Mouse (Mus musculus) stomach, postnatal 0 days (tissue): ENCODE measurements at regions not wholly inside any gene's neighbourhood (a gene's known extent, or its start where the extent isn't known, plus 50 kb on each side); places are given as distances from the start of the nearest gene placed in this dataset.

Experiments used
- ATAC-seq: fragments of 200-750 bp; cut with Nextera tagmentation; 2 replicates; pipeline ENCODE4 v1.8.0; 2017; ENCODE audit not compliant: low FRiP score, low TSS enrichment
- DNase-seq: peaks from one replicate; pipeline ENCODE4 v3.0.0-alpha.2; 2016; ENCODE audit warnings: low spot score
- H3K27ac ChIP-seq: fragments of 300-500 bp; sonication (generic); replicated peaks from 2 replicates; pipeline ENCODE4 v1.5.1; 2014; ENCODE audit warnings: mild to moderate bottlenecking, control low read depth
- H3K27me3 ChIP-seq: fragments of 300-500 bp; sonication (generic); 2 replicates; pipeline ENCODE4 v1.6.1; 2014; ENCODE audit warnings: low read length; ENCODE audit not compliant: control insufficient read depth, insufficient read depth
- H3K36me3 ChIP-seq: fragments of 300-500 bp; sonication (generic); 2 replicates; pipeline ENCODE4 v1.6.1; 2014; ENCODE audit warnings: low read length, mixed read lengths; ENCODE audit not compliant: control insufficient read depth, insufficient read depth
- H3K4me1 ChIP-seq: fragments of 300-500 bp; sonication (generic); replicated peaks from 2 replicates; pipeline ENCODE4 v1.6.1; 2014; ENCODE audit warnings: antibody characterized with exemption; ENCODE audit not compliant: control insufficient read depth, insufficient read depth
- H3K4me2 ChIP-seq: fragments of 300-500 bp; sonication (generic); replicated peaks from 2 replicates; pipeline ENCODE4 v1.6.1; 2014; ENCODE audit warnings: low read depth, mild to moderate bottlenecking, control low read depth, moderate library complexity
- H3K4me3 ChIP-seq: fragments of 300-500 bp; sonication (generic); 2 replicates; pipeline ENCODE4 v1.5.1; 2014; ENCODE audit warnings: low read depth, low read length, control low read depth
- H3K9ac ChIP-seq: fragments of 300-500 bp; sonication (generic); 2 replicates; pipeline ENCODE4 v1.6.1; 2014; ENCODE audit warnings: mild to moderate bottlenecking, low read length, control low read depth, mixed read lengths
- H3K9me3 ChIP-seq: fragments of 300-500 bp; sonication (generic); 2 replicates; pipeline ENCODE4 v1.6.1; 2016; ENCODE audit warnings: low read length; ENCODE audit not compliant: control insufficient read depth
- CTCF ChIP-seq: IDR thresholded peaks from 2 replicates; pipeline ENCODE4 v1.5.1; 2016; ENCODE audit warnings: antibody characterized with exemption, low read depth, mild to moderate bottlenecking, moderate library complexity
- EP300 ChIP-seq: optimal IDR thresholded peaks from 2 replicates; pipeline ENCODE3; 2016; ENCODE audit warnings: antibody characterized with exemption
- WGBS: fragments of 180-500 bp; shearing (Covaris S2); extraction: QIAGEN DNeasy Blood & Tissue Kit; methylation state at CpG from one replicate; pipeline ENCODE4 v1.1.7; 2014; 5-methylcytosine and 5-hydroxymethylcytosine counted together

DNA sequence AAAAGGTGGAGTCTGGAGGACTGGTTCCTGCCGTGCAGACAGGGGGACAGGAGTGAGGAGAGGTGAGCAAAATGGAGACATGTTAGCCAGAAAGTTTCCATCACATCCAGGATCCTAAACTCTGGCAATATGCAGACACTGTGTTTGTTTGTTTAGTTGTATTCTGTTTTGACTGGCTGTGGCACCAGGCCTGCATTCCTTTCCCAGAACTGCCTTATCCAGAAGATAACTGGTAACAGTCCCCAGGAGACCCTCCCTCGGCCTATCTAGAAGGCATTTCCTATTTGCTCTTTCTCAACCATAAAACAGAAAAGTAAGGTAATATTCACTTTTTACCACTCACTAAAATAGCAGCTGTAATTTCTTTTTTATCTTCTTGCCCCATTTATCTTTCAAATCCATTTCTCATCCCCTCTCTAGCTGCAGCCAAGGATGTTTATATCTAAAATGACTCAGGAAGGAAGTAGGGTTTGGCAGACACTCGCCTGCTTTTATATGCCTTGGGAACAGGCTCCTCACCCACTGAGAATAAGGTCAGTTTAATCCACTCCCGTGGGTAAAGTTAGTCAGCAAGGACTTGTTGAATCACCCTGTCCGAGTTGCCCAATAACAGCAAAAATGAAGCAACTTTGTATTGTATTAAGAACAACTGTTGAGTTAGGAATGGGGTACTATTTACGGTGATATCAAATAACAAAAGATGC is 283.0 kb upstream of the Tank start:
- 33% methylated on average over 6 of the region's 6 CpGs for WGBS
- Histone ChIP-seq H3K36me3 (no peaks in the 10 kb centered on the region), H3K4me2 (no peak overlapping the region), H3K4me3 (no peak overlapping the region), H3K9ac (no peak overlapping the region), H3K4me1 (no peaks in the 10 kb centered on the region), H3K27ac (peak overlapping the region; percentile 53; the same call in 1 of the 2 replicates), H3K27me3 (no peaks in the 10 kb centered on the region), H3K9me3 (no peaks in the 10 kb centered on the region)
- TF ChIP-seq CTCF (no peak), EP300 (no peak)
- ATAC-seq (no peak), DNase-seq (no peak)

DNA sequence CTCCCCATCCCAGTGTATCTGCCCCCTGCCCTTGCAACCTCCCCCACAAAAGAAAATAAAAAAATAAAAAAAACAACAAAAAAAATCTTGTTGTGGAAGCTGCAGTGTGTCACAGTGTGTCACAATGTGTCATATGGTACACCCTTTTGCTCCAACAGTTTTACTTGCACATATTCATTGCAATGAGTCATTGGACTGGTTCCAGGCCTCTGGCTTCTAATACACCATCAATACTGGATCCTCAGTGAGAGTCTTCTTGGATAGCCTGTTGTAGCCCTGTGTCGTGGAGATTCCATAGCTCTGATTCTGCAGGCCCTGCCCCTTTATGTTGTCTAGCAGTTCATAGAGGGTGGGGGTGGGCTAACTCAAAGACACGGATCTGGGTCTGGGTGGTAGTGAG is 290.1 kb upstream of the Tank start:
- Histone ChIP-seq H3K9me3 (no peaks in the 10 kb centered on the region), H3K27me3 (no peaks in the 10 kb centered on the region), H3K27ac (no peak overlapping the region), H3K9ac (no peak overlapping the region), H3K4me3 (no peak overlapping the region), H3K4me1 (no peaks in the 10 kb centered on the region), H3K36me3 (no peaks in the 10 kb centered on the region), H3K4me2 (no peak overlapping the region)
- 62% methylated on average over 2 of the region's 2 CpGs for WGBS
- no peak for TF ChIP-seq EP300
- no peak for TF ChIP-seq CTCF
- ATAC-seq = no peak
- DNase-seq = no peak

DNA sequence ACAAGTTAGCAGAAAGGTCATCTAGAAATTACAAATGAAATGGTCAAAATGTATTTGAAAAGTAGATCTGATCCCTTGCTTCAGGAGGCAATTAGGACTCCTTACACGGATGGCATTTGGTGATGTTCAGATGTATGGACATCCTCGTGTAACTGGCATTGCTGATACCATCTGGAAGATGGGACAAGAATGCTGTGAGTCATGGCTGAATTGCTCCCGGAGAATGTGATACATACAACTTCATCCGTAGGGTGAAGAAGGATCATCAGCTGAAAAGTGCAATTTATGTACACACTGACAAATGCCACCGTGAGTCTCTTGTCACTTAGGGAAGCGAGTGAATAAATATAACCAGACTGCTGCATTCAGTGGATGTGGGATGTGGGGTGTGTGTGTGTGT is 293.7 kb upstream of the Tank start:
- Histone ChIP-seq H3K4me3 (no peak overlapping the region), H3K27ac (no peak overlapping the region), H3K4me1 (no peaks in the 10 kb centered on the region), H3K9ac (no peak overlapping the region), H3K36me3 (no peaks in the 10 kb centered on the region), H3K4me2 (no peak overlapping the region), H3K9me3 (no peaks in the 10 kb centered on the region), H3K27me3 (no peaks in the 10 kb centered on the region)
- WGBS = 56% methylated on average over 6 of the region's 6 CpGs
- ATAC-seq (no peak), DNase-seq (no peak)
- TF ChIP-seq EP300 (no peak), CTCF (no peak)

DNA sequence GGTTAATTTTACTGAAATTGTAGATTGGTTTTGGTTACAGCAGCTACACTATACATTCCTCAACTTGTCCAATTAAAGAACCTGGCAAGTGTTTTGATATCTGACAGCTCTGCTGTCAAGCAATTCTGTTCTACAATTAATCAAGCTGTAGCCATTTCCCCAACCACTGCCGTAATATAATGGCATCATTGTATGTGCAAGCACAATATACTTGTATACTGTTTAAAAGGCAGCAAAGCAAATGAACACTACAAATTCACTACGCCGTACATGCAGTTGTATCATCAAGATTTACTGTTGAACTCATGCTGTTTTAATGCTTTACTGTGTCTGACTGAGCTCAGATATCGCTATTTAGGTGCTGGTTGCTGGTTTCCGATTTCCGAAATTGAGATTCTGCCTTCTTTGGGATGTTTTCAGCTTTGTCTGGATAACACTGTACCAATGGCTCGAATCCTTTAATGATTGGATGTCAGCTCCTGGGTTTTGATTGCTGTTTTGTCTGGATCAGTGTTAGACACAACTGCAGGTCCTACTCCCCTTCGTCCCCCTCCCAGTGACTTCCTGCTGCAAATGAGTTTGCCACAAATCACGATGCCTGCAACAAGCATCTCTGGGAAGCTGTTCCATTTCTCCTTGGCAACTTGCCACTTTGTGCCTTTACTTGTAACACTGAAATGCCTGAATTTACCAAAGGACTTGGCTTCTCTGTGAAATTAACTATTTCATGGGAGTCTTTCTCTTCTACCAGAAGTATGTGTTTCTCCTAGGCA is 294.4 kb upstream of the Tank start:
- H3K27ac ChIP-seq = no peak overlapping the region
- H3K4me2 ChIP-seq = no peak overlapping the region
- TF ChIP-seq EP300 (no peak), CTCF (no peak)
- 63% methylated on average over 9 of the region's 9 CpGs for WGBS
- no peaks in the 10 kb centered on the region for H3K27me3 ChIP-seq
- H3K36me3 ChIP-seq = no peaks in the 10 kb centered on the region
- no peak overlapping the region for H3K9ac ChIP-seq
- DNase-seq (no peak), ATAC-seq (no peak)
- H3K4me3 ChIP-seq = no peak overlapping the region
- no peaks in the 10 kb centered on the region for H3K9me3 ChIP-seq
- no peaks in the 10 kb centered on the region for H3K4me1 ChIP-seq

DNA sequence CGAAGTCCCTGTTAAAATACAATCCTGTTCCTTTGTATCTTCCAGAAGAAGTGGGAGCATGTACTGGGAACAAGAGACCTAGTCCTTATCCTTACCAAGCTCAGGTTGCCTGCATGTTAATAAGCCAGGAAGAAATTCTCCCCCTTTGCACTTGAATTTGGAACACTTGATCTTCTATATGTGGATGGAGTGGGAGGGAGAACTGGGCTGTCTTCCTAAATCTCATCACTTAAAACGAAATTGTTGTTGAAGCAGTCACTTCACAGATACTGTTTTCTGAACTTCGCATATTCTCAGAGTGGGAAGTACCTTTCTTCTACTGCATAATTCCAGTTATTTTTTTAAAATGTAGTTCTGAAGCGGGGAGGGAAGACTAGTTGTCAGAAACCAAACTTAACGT is 305.7 kb upstream of the Tank start:
- TF ChIP-seq CTCF (no peak), EP300 (no peak)
- Histone ChIP-seq H3K4me2 (no peak overlapping the region), H3K9me3 (no peaks in the 10 kb centered on the region), H3K9ac (no peak overlapping the region), H3K36me3 (no peaks in the 10 kb centered on the region), H3K27ac (no peak overlapping the region), H3K4me3 (no peak overlapping the region), H3K4me1 (no peaks in the 10 kb centered on the region), H3K27me3 (no peaks in the 10 kb centered on the region)
- DNase-seq = no peak
- no peak for ATAC-seq
- 85% methylated on average over 5 of the region's 5 CpGs for WGBS

DNA sequence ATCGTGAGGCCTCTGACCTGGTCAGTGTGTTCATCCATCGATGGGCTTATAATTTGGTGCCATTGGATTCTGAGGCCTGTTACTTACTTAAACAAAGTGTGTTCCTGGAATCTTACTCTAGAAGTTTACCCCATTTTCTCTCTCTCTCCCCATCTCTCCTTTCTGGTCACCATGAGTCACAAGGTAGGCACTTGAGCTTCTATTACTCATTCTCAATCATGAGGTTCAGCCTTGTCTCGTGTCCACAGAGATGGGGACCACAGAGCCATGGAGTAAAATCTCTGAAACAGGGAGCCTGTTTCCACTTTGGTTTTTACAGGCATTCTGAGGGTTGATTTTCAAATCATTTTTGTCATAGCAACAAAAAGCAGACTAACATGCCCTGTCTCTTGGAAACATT is 304.7 kb upstream of the Rbms1 start:
- no peak overlapping the region for H3K9ac ChIP-seq

More for the DNA sequence above, 304.7 kb upstream of the Rbms1 start:
- WGBS = 87% methylated on average over 3 of the region's 3 CpGs
- Histone ChIP-seq H3K4me1 (no peaks in the 10 kb centered on the region), H3K4me2 (no peak overlapping the region), H3K4me3 (no peak overlapping the region), H3K27me3 (no peaks in the 10 kb centered on the region), H3K9me3 (no peaks in the 10 kb centered on the region), H3K36me3 (no peaks in the 10 kb centered on the region), H3K27ac (no peak overlapping the region)
- no peak for ATAC-seq
- no peak for DNase-seq
- no peak for TF ChIP-seq CTCF
- no peak for TF ChIP-seq EP300
